8 mouse cellular contexts compared by ENCODE assay signal in the genomic region with DNA sequence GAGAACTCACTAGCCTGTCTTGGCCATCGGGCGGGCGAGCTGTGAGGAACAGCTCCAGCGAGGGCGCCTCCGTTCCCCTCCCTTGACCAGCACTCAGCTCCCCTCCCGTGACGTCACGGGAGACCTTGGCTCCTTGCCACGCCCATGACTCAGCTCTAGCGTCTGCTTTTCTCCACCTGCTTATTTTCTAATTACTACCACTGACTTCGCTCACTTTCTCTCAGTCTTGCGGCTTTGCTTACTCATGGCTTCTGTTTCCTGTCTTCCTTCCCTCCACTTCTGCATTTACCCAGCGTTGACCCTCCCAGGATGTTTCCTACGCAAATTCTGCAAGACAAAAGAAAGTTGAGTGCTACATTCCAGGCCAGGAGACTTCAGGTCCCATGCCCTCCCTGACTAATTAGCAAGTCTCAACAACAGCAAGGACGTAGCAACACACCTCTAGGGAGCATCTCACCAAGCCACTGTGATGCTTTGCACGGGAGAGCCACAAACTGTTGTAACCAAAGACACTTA. TPM values are rescaled to one million over a fixed set of nuclear protein-coding genes. Genes with fewer than 3 reads are reported as not detected.
DNase-seq lines count a peak whose midpoint lies in the region; ATAC-seq and TF ChIP-seq lines count a peak whose summit lies in the region.

No protein-coding gene starts in this region.

- H3K4me3 ChIP-seq in G1E (ENCODE audit: low read depth, low read length) (peak overlapping the region; percentile 62; the same call in 1 of the 2 replicates), macrophage (ENCODE audit: inconsistent target) (no peak overlapping the region; the same call in 1 of the 2 replicates)
- peak overlapping the region; percentile 26 for H3K4me3 ChIP-seq in heart, postnatal 0 days (ENCODE audit: low read depth, low read length)

- peak; percentile 49 for DNase-seq in G1E (ENCODE audit: low spot score)
- peak; percentile 79 for DNase-seq in brain, embryonic 14.5 days (ENCODE audit: low read depth)
- DNase-seq in heart, postnatal 0 days (ENCODE audit: low spot score) = peak; percentile 65
- peak; percentile 78 for DNase-seq in kidney, postnatal 14 days
- peak; percentile 43 for DNase-seq in retina, postnatal 7 days (ENCODE audit: low read depth, low spot score)
- peak; percentile 62 for DNase-seq in urinary bladder, postnatal 14 days (ENCODE audit: low spot score)

- H3K79me2 ChIP-seq in macrophage (ENCODE audit: inconsistent target) = no peaks in the 10 kb centered on the region

- no peak for TF ChIP-seq EP300 in heart, postnatal 0 days (IDR thresholded peaks at IDR 0.05; ENCODE audit: low read depth)

- no peaks in the 10 kb centered on the region for H3K27me3 ChIP-seq in G1E (ENCODE audit: insufficient read depth, low read length)
- peaks cover 34% of the 10 kb centered on the region for H3K27me3 ChIP-seq in heart, postnatal 0 days (ENCODE audit: control insufficient read depth, insufficient read depth, low read length)

- H3K9me3 ChIP-seq in G1E (replicated peaks) = no peaks in the 10 kb centered on the region
- no peaks in the 10 kb centered on the region for H3K9me3 ChIP-seq in heart, postnatal 0 days (replicated peaks; ENCODE audit: control insufficient read depth, low read length)

- TF ChIP-seq POLR2A in brain, embryonic 14.5 days (IDR thresholded peaks at IDR 0.05; ENCODE audit: borderline replicate concordance, extremely low read depth, insufficient read depth, insufficient read length, poor library complexity, severe bottlenecking) = no peak

- peak overlapping the region; percentile 52 for H3K4me2 ChIP-seq in heart, postnatal 0 days (ENCODE audit: low read depth, low read length)

- ATAC-seq in G1E (ENCODE audit: extremely low read depth, insufficient number of reproducible peaks, low FRiP score, poor library complexity, severe bottlenecking) = peak; percentile 71
- ATAC-seq in erythroid progenitor cell, adult 5-6 weeks (replicated peaks; ENCODE audit: low FRiP score, poor library complexity, severe bottlenecking) = peak; percentile 85
- peak; percentile 77 for ATAC-seq in heart, postnatal 0 days (ENCODE audit: insufficient read depth, low read depth)

- H3K27ac ChIP-seq in heart, postnatal 0 days (ENCODE audit: low read depth) = no peak overlapping the region
- peak overlapping the region; percentile 83 for H3K27ac ChIP-seq in macrophage

- H3K4me1 ChIP-seq in G1E (ENCODE audit: insufficient read depth, low read depth, low read length) = peaks cover 37% of the 10 kb centered on the region
- H3K4me1 ChIP-seq in heart, postnatal 0 days (ENCODE audit: control insufficient read depth, insufficient read depth) = no peaks in the 10 kb centered on the region

- H3K9ac ChIP-seq in heart, postnatal 0 days (replicated peaks; ENCODE audit: low read depth, low read length) = no peak overlapping the region

- TF ChIP-seq CTCF in G1E (IDR thresholded peaks at IDR 0.05; ENCODE audit: low read depth, low read length) = no peak
- TF ChIP-seq CTCF in brain, embryonic 14.5 days (IDR thresholded peaks at IDR 0.05; ENCODE audit: borderline replicate concordance, extremely low read depth, insufficient read depth, insufficient read length) = no peak
- no peak for TF ChIP-seq CTCF in heart, postnatal 0 days (IDR thresholded peaks at IDR 0.05; ENCODE audit: low read depth)

- H3K36me3 ChIP-seq in G1E (replicated peaks) = no peaks in the 10 kb centered on the region
- H3K36me3 ChIP-seq in heart, postnatal 0 days (replicated peaks; ENCODE audit: control insufficient read depth, insufficient read depth, low read length) = no peaks in the 10 kb centered on the region
- H3K36me3 ChIP-seq in macrophage (ENCODE audit: inconsistent target) = no peaks in the 10 kb centered on the region

- WGBS in heart, postnatal 0 days = 2% methylated on average over 17 of the region's 17 CpGs
- WGBS in macrophage (ENCODE audit: missing documents) = under 1% methylated on average over 17 of the region's 17 CpGs

RNA-seq across cellular contexts. Expression of a gene that starts 26.3 kb away (rescaled TPM):
- total RNA-seq in G1E (2014; fragmentation: Nextera tagmentation) (44.8 and 52.3 TPM in 2 replicates), G1E (2017) (14.5 and 15.8 TPM in 2 replicates)
- polyA plus RNA-seq in G1E (2012) (27.2 and 45.7 TPM in 2 replicates), macrophage (2018) (23.9 to 41.6 TPM (median 40.7 TPM) in 3 replicates)
- polyA plus RNA-seq in brain, embryonic 14.5 days (2012; rRNA removed) = 54.3 and 57.5 TPM in 2 replicates
- total RNA-seq in erythroid progenitor cell, adult 5-6 weeks (2015; ENCODE audit: low replicate concordance) = 55.9 and 71.3 TPM in 2 replicates
- 32.5 and 51.3 TPM in 2 replicates for total RNA-seq in erythroid progenitor cell, adult 5-6 weeks (2017; ENCODE audit: low replicate concordance)
- 10.2 and 16.8 TPM in 2 replicates for total RNA-seq in heart, postnatal 0 days (2014; rRNA removed; ENCODE audit: low replicate concordance)
- polyA plus RNA-seq in heart, postnatal 0 days (2015; fragmentation: Nextera tagmentation; extraction: Ambion mirVana) = 29.2 and 34.2 TPM in 2 replicates
- 10 to 100 TPM; 12.7 to 85.6 (median 44.3) TPM for total RNA-seq in macrophage (2018; cell fraction: chromatin; rRNA removed)
- 10 to 100 TPM; 21.0 to 48.1 (median 32.3) TPM for total RNA-seq in macrophage (2018; cell fraction: cytosol; rRNA removed)
- total RNA-seq in macrophage (2018; cell fraction: nucleus; rRNA removed) = 10 to 100 TPM; 16.9 to 76.7 (median 43.1) TPM
